Mouse (Mus musculus) heart, adult 11 months (tissue): ENCODE measurements at regions not wholly inside any gene's neighbourhood (a gene's known extent, or its start where the extent isn't known, plus 50 kb on each side); places are given as distances from the start of the nearest gene placed in this dataset.
"Not testable (repeated sequence)": the region's sequence is repeated elsewhere in the genome, so short reads cannot be mapped to it uniquely, and the experiment has no call there.

Source experiments
- DNase-seq: peaks from one replicate; pipeline ENCODE4 v3.0.0; 2022

- no peak for DNase-seq
Measured at GRCm38 (mm10) chr13:73041233-73042040, 218.8 kb upstream of the Irx4 start.

GRCm38 (mm10) chr13:73069840-73070530, 190.3 kb upstream of the Irx4 start:
- no peak for DNase-seq

GRCm38 (mm10) chr13:73070531-73070908, 189.8 kb upstream of the Irx4 start:
- DNase-seq, result no peak

- no peak for DNase-seq
Measured at GRCm38 (mm10) chr13:73071032-73071431, 189.2 kb upstream of the Irx4 start.

GRCm38 (mm10) chr13:73071854-73072852, 188.1 kb upstream of the Irx4 start:
- no peak for DNase-seq

- peak; percentile 66 for DNase-seq
Measured at GRCm38 (mm10) chr13:73077866-73078430, 182.3 kb upstream of the Irx4 start.

GRCm38 (mm10) chr13:73087815-73088214, 172.5 kb upstream of the Irx4 start:
- DNase-seq, result not testable (repeated sequence)

- DNase-seq, result peak; percentile 39
Measured at GRCm38 (mm10) chr13:73091886-73092285, 168.4 kb upstream of the Irx4 start.

- peak; percentile 58 for DNase-seq
Measured at GRCm38 (mm10) chr13:73097502-73097901, 162.8 kb upstream of the Irx4 start.

GRCm38 (mm10) chr13:73099407-73099806, 160.9 kb upstream of the Irx4 start:
- no peak for DNase-seq

GRCm38 (mm10) chr13:73107250-73107993, 152.9 kb upstream of the Irx4 start:
- peak; percentile 69 for DNase-seq

GRCm38 (mm10) chr13:73116822-73117632, 143.3 kb upstream of the Irx4 start:
- peak; percentile 15 for DNase-seq

GRCm38 (mm10) chr13:73117633-73118076, 142.6 kb upstream of the Irx4 start:
- peak; percentile 66 for DNase-seq

GRCm38 (mm10) chr13:73122945-73123344, 137.3 kb upstream of the Irx4 start:
- peak; percentile 41 for DNase-seq

GRCm38 (mm10) chr13:73131270-73131669, 129.0 kb upstream of the Irx4 start:
- no peak for DNase-seq

- peak; percentile 21 for DNase-seq
Measured at GRCm38 (mm10) chr13:73132746-73133145, 127.5 kb upstream of the Irx4 start.

- DNase-seq, result peak; percentile 70
Measured at GRCm38 (mm10) chr13:73134929-73135328, 125.3 kb upstream of the Irx4 start.

GRCm38 (mm10) chr13:73141302-73141701, 119.0 kb upstream of the Irx4 start:
- DNase-seq, result no peak

GRCm38 (mm10) chr13:73158016-73158415, 102.3 kb upstream of the Irx4 start:
- peak; percentile 35 for DNase-seq

- peak; percentile 74 for DNase-seq
Measured at GRCm38 (mm10) chr13:73159454-73159853, 100.8 kb upstream of the Irx4 start.

- DNase-seq, result peak; percentile 67
Measured at GRCm38 (mm10) chr13:73159865-73160264, 100.4 kb upstream of the Irx4 start.
